Mouse (Mus musculus) natural killer cell, adult 2 months (primary cell): Measurements from ENCODE around the gene Wdr49.
"Not testable (repeated sequence)": the region's sequence is repeated elsewhere in the genome, so short reads cannot be mapped to it uniquely, and the experiment has no call there.

Experiments used
- DNase-seq, 2 experiments: peaks; one replicate each; pipeline ENCODE4 v3.0.0; 2022; ENCODE audit warnings: low spot score in 2 of 2

The Wdr49 gene

GRCm38 (mm10) chr3:75301072-75301471, 180.9 kb downstream of the Wdr49 start:
- DNase-seq, result no peak

DNA sequence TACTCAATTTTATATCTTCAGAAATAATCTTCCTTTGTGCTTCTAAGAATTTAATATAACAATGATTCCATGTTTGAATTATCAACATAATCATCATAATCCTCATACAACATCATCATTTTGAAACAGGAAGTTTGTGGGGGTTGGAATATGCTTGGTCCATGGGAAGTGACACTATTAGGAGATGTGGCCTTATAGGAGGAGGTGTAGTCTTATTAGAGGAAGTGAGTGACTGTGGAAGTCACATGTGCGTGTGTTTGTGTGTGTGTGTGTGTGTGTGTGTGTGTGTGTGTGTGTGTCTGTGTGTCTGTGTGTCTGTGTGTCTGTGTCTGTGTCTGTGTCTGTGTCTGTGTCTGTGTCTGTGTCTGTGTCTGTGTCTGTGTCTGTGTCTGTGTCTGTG, 182.5 kb downstream of the Wdr49 start:
- not testable (repeated sequence) for DNase-seq

DNA sequence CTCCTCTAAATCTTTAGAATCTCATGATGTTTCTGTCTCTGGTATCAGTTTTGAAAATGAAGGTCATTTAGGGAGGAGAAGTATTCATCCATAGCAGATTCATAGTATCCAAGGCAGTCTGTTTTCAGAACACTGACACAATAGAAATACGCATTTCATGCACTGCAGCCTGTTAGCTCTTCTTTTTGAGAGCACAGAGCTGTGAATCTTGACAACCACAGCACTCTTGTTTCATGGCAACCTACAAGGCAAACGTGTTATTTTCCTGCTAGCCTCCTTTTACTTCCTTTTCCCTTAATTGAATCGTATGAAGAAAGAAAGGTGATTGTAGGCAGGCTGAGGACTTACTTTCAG, 184.2 kb downstream of the Wdr49 start:
- no peak for DNase-seq

- no peak for DNase-seq
Measured at GRCm38 (mm10) chr3:75297026-75297757, 184.8 kb downstream of the Wdr49 start.

GRCm38 (mm10) chr3:75293243-75293642, 188.7 kb downstream of the Wdr49 start:
- no peak for DNase-seq

DNA sequence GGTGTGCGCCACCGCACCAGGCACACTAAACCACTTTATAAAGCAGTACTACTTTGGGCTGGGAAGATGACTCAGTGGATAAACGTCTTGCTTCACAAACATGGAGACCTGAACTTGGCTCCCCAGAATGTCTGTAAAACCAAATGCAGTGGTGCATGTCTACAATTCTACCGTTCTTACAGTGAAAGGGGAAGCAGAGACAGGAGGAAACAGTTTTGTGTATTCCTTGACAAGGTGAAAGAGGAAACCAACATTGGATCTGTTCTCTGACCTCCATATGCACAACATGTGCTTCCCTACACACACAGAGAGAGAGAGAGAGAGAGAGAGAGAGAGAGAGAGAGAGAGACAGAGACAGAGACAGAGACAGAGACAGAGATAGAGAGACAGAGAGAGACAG, 204.5 kb downstream of the Wdr49 start:
- DNase-seq, result no peak

DNA sequence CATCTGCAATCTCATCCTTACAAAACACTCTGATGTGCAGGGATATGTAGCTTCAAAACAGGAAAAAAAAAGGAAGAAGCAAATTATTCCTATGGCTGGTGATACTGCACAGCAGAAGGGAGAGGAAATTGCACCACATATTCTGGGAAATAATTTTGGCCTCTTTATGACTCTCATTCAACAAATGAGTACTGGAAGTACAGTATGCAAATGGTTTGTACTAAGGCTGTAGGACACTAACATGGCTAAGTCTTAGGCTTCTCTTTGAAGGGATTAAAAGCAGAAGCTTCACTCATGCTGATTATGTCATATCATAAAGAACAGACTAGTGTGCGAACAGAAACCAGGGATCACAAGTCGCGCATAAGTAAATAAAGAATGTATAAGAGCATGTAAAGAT, 205.4 kb downstream of the Wdr49 start:
- DNase-seq, result no peak

- DNase-seq, result no peak
Measured at GRCm38 (mm10) chr3:75275127-75275526, 206.8 kb downstream of the Wdr49 start.

DNA sequence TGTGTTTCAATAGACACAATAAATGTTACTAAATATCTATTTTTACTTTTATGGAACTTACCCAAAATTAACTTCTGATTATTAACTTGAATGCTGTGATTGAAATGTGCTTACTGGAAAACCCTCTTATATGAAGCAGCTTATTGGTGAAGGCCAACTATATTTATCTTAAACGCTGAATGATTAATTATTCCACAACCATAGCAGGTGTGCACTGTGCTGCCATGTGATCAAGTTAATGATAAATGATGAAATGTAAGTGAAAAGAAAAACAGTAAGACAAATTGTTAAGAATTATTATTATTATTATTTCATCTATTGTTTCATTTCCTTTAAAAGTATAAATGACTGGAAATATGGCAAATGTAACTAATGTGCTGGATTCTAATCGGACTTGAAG, 212.0 kb downstream of the Wdr49 start, which contains the start of gene Serpini2:
Serpini2 (minus strand) TSS at position 101 of the 400 bp plus-strand sequence.
- DNase-seq, result no peak

GRCm38 (mm10) chr3:75259356-75259755, 222.6 kb downstream of the Wdr49 start:
- DNase-seq, result no peak
